Mouse (Mus musculus): ENCODE measurements at regions not wholly inside any gene's neighbourhood (a gene's known extent, or its start where the extent isn't known, plus 50 kb on each side); places are given as distances from the start of the nearest gene placed in this dataset.

DNA sequence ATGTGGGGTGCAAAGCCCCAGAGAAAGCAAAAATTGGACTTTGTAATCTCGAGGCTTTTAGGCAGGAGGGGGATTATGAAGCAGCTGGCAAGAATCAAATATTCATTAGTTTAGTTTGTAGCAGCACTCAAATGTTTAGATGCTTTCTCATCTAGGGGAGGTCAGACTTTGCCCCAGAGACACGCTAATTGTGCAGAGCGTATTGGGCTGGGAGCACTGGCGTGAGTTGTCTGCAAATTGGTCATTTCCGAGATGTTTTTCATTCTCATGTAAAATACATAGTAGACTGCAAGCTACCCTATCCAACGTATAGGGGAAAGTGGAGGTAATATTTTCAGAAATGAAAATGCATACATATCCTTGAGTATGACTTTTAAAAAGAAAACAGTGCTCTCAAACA, 139.2 kb upstream of the Palmd start:
- Histone ChIP-seq H3K36me3 (replicated peaks; ENCODE audit: control insufficient read depth, insufficient read depth, low read depth) (no peaks in the 10 kb centered on the region), H3K4me2 (ENCODE audit: low read depth) (no peak overlapping the region), H3K9ac (replicated peaks) (no peak overlapping the region), H3K4me1 (replicated peaks; ENCODE audit: control insufficient read depth in 2 of 2, insufficient read depth in 2 of 2, low read length in 1 of 2) (no peaks in the 10 kb centered on the region), H3K4me3 (ENCODE audit: insufficient read depth in 1 of 2, low read depth in 2 of 2, low read length in 2 of 2) (no peak overlapping the region), H3K27me3 (ENCODE audit: control insufficient read depth, insufficient read depth, low read length) (no peaks in the 10 kb centered on the region), H3K9me3 (ENCODE audit: control insufficient read depth, low read length) (no peaks in the 10 kb centered on the region), H3K27ac (no peak overlapping the region)
- TF ChIP-seq CTCF (IDR thresholded peaks at IDR 0.05; ENCODE audit: low read depth) (no peak), EP300 (IDR thresholded peaks at IDR 0.05; ENCODE audit: low read depth) (no peak)
- WGBS (ENCODE audit: insufficient replicate concordance), result 60% methylated on average over 6 of the region's 6 CpGs
- no peak for ATAC-seq (ENCODE audit: insufficient read depth)
- DNase-seq (ENCODE audit: low read depth in 3 of 3, low spot score in 3 of 3), result no peak

GRCm38 (mm10) chr3:117107378-117107777, 138.6 kb upstream of the Palmd start:
- Histone ChIP-seq H3K27me3 (ENCODE audit: control insufficient read depth, insufficient read depth, low read length) (no peaks in the 10 kb centered on the region), H3K9ac (replicated peaks) (no peak overlapping the region), H3K4me3 (ENCODE audit: insufficient read depth in 1 of 2, low read depth in 2 of 2, low read length in 2 of 2) (no peak overlapping the region), H3K4me2 (ENCODE audit: low read depth) (no peak overlapping the region), H3K36me3 (replicated peaks; ENCODE audit: control insufficient read depth, insufficient read depth, low read depth) (no peaks in the 10 kb centered on the region), H3K27ac (no peak overlapping the region), H3K9me3 (ENCODE audit: control insufficient read depth, low read length) (no peaks in the 10 kb centered on the region), H3K4me1 (replicated peaks; ENCODE audit: control insufficient read depth in 2 of 2, insufficient read depth in 2 of 2, low read length in 1 of 2) (no peaks in the 10 kb centered on the region)
- ATAC-seq (ENCODE audit: insufficient read depth) (no peak), DNase-seq (ENCODE audit: low read depth in 3 of 3, low spot score in 3 of 3) (no peak)
- no peak for TF ChIP-seq EP300 (IDR thresholded peaks at IDR 0.05; ENCODE audit: low read depth)
- no peak for TF ChIP-seq CTCF (IDR thresholded peaks at IDR 0.05; ENCODE audit: low read depth)
- WGBS (ENCODE audit: insufficient replicate concordance), result 57% methylated on average over 3 of the region's 3 CpGs

DNA sequence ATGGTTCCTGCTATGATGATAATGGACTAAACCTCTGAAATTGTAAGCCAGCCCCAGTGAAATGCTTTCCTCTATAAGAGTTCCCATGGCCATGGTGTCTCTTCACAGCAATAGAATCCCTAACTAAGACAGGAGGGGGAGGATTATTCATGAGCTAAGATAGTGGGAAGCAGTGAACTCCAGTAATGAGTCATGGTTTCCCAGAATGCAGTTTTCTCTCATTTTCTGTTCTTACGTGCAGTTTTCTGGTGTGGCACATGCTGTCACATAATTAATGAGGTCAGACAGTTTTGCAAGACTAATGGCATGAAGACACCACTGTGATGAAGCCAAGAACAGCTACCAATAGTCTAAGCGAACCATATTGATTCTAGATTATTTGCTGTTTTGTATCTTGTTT, 118.9 kb upstream of the Palmd start:
- no peaks in the 10 kb centered on the region for H3K27me3 ChIP-seq (ENCODE audit: control insufficient read depth, insufficient read depth, low read length)
- no peak overlapping the region for H3K4me2 ChIP-seq (ENCODE audit: low read depth)
- ATAC-seq (ENCODE audit: insufficient read depth), result no peak
- no peak overlapping the region for H3K9ac ChIP-seq (replicated peaks)
- H3K9me3 ChIP-seq (ENCODE audit: control insufficient read depth, low read length), result no peaks in the 10 kb centered on the region
- DNase-seq (ENCODE audit: low read depth in 3 of 3, low spot score in 3 of 3), result no peak
- H3K4me3 ChIP-seq (ENCODE audit: insufficient read depth in 1 of 2, low read depth in 2 of 2, low read length in 2 of 2), result no peak overlapping the region
- TF ChIP-seq CTCF (IDR thresholded peaks at IDR 0.05; ENCODE audit: low read depth) (no peak), EP300 (IDR thresholded peaks at IDR 0.05; ENCODE audit: low read depth) (no peak)
- no peaks in the 10 kb centered on the region for H3K4me1 ChIP-seq (replicated peaks; ENCODE audit: control insufficient read depth in 2 of 2, insufficient read depth in 2 of 2, low read length in 1 of 2)
- no peaks in the 10 kb centered on the region for H3K36me3 ChIP-seq (replicated peaks; ENCODE audit: control insufficient read depth, insufficient read depth, low read depth)
- no peak overlapping the region for H3K27ac ChIP-seq
- 37% methylated on average over 2 of the region's 2 CpGs for WGBS (ENCODE audit: insufficient replicate concordance)

- ATAC-seq (ENCODE audit: insufficient read depth), result no peak
- H3K4me3 ChIP-seq (ENCODE audit: insufficient read depth in 1 of 2, low read depth in 2 of 2, low read length in 2 of 2), result no peak overlapping the region
- 36% methylated on average over 2 of the region's 2 CpGs for WGBS (ENCODE audit: insufficient replicate concordance)
These were observed 107.9 kb upstream of the Palmd start for GRCm38 (mm10) chr3:117076734-117077133.

GRCm38 (mm10) chr3:117073399-117073798, 104.6 kb upstream of the Palmd start:
- Histone ChIP-seq H3K36me3 (replicated peaks; ENCODE audit: control insufficient read depth, insufficient read depth, low read depth) (no peaks in the 10 kb centered on the region), H3K27me3 (ENCODE audit: control insufficient read depth, insufficient read depth, low read length) (no peaks in the 10 kb centered on the region), H3K4me2 (ENCODE audit: low read depth) (no peak overlapping the region), H3K9me3 (ENCODE audit: control insufficient read depth, low read length) (no peaks in the 10 kb centered on the region), H3K4me1 (replicated peaks; ENCODE audit: control insufficient read depth in 2 of 2, insufficient read depth in 2 of 2, low read length in 1 of 2) (no peaks in the 10 kb centered on the region), H3K4me3 (ENCODE audit: insufficient read depth in 1 of 2, low read depth in 2 of 2, low read length in 2 of 2) (no peak overlapping the region), H3K27ac (no peak overlapping the region), H3K9ac (replicated peaks) (no peak overlapping the region)
- ATAC-seq (ENCODE audit: insufficient read depth) (no peak), DNase-seq (ENCODE audit: low read depth in 3 of 3, low spot score in 3 of 3) (no peak)
- no peak for TF ChIP-seq CTCF (IDR thresholded peaks at IDR 0.05; ENCODE audit: low read depth)
- TF ChIP-seq EP300 (IDR thresholded peaks at IDR 0.05; ENCODE audit: low read depth), result no peak
- WGBS (ENCODE audit: insufficient replicate concordance), result 49% methylated on average over 4 of the region's 4 CpGs

More at GRCm38 (mm10) chr3:117076734-117077133, 107.9 kb upstream of the Palmd start:
- DNase-seq (ENCODE audit: low read depth in 3 of 3, low spot score in 3 of 3), result no peak
- Histone ChIP-seq H3K9ac (replicated peaks) (no peak overlapping the region), H3K27ac (no peak overlapping the region), H3K4me1 (replicated peaks; ENCODE audit: control insufficient read depth in 2 of 2, insufficient read depth in 2 of 2, low read length in 1 of 2) (no peaks in the 10 kb centered on the region), H3K4me2 (ENCODE audit: low read depth) (no peak overlapping the region), H3K9me3 (ENCODE audit: control insufficient read depth, low read length) (no peaks in the 10 kb centered on the region), H3K36me3 (replicated peaks; ENCODE audit: control insufficient read depth, insufficient read depth, low read depth) (no peaks in the 10 kb centered on the region), H3K27me3 (ENCODE audit: control insufficient read depth, insufficient read depth, low read length) (no peaks in the 10 kb centered on the region)
- TF ChIP-seq EP300 (IDR thresholded peaks at IDR 0.05; ENCODE audit: low read depth), result no peak
- no peak for TF ChIP-seq CTCF (IDR thresholded peaks at IDR 0.05; ENCODE audit: low read depth)
